Mouse (Mus musculus): ENCODE measurements at regions not wholly inside any gene's neighbourhood (a gene's known extent, or its start where the extent isn't known, plus 50 kb on each side); places are given as distances from the start of the nearest gene placed in this dataset.

GRCm38 (mm10) chr14:24794359-24794845 lies 307.5 kb downstream of the Rps24 start:
- no peaks in the 10 kb centered on the region for H3K9me3 ChIP-seq (ENCODE audit: control insufficient read depth, insufficient read depth, low read depth, low read length)
- in situ Hi-C loops (cut with MboI; ENCODE audit: low sequenced_read_pairs in 2 of 2, unreplicated experiment in 2 of 2) = no loop called here
- no peak overlapping the region for H3K4me3 ChIP-seq (ENCODE audit: insufficient read depth in 1 of 2, low read depth in 1 of 2, low read length in 2 of 2, poor library complexity in 1 of 2, severe bottlenecking in 1 of 2)
- no peak overlapping the region for H3K27ac ChIP-seq (ENCODE audit: insufficient read depth, low read depth, low read length, poor library complexity, severe bottlenecking)
- H3K36me3 ChIP-seq (ENCODE audit: control insufficient read depth, insufficient read depth, low read length, poor library complexity, severe bottlenecking) = no peaks in the 10 kb centered on the region
- H3K9ac ChIP-seq (ENCODE audit: insufficient read depth, low read depth, low read length, poor library complexity, severe bottlenecking) = no peak overlapping the region
- 0 out of 4 replicates have a peak, but pooled peaks cover 0 to 2% of the 10 kb centered on the region in 2 experiments for H3K4me1 ChIP-seq (ENCODE audit: control insufficient read depth in 2 of 2, insufficient read depth in 2 of 2, low read length in 2 of 2, poor library complexity in 1 of 2)
- no peak for TF ChIP-seq ZNF384 (IDR thresholded peaks at IDR 0.05; ENCODE audit: low read depth, low read length)
- no peak for TF ChIP-seq ZC3H11A (IDR thresholded peaks at IDR 0.05; ENCODE audit: borderline replicate concordance, low read depth, low read length)
- TF ChIP-seq CHD2 (IDR thresholded peaks at IDR 0.05; ENCODE audit: low read depth, low read length) = no peak
- no peak for TF ChIP-seq MAFK (IDR thresholded peaks at IDR 0.05; ENCODE audit: insufficient read depth, low read depth, low read length)
- no peak for TF ChIP-seq HCFC1 (IDR thresholded peaks at IDR 0.05; ENCODE audit: borderline replicate concordance, insufficient read depth, low read length)
- DNase-seq (ENCODE audit: low read depth, low spot score) = no peak

GRCm38 (mm10) chr14:24797494-24797893 lies 310.6 kb downstream of the Rps24 start:
- no peak for DNase-seq (ENCODE audit: low read depth, low spot score)
- H3K36me3 ChIP-seq (ENCODE audit: control insufficient read depth, insufficient read depth, low read length, poor library complexity, severe bottlenecking) = no peaks in the 10 kb centered on the region
- no peaks in the 10 kb centered on the region for H3K9me3 ChIP-seq (ENCODE audit: control insufficient read depth, insufficient read depth, low read depth, low read length)
- no peak overlapping the region for H3K27ac ChIP-seq (ENCODE audit: insufficient read depth, low read depth, low read length, poor library complexity, severe bottlenecking)
- H3K4me3 ChIP-seq (ENCODE audit: insufficient read depth in 1 of 2, low read depth in 1 of 2, low read length in 2 of 2, poor library complexity in 1 of 2, severe bottlenecking in 1 of 2) = no peak overlapping the region
- no peak overlapping the region for H3K9ac ChIP-seq (ENCODE audit: insufficient read depth, low read depth, low read length, poor library complexity, severe bottlenecking)
- in situ Hi-C loops (cut with MboI; ENCODE audit: low sequenced_read_pairs in 2 of 2, unreplicated experiment in 2 of 2) = no loop called here
- 0 out of 4 replicates have a peak, but pooled peaks cover 0 to 2% of the 10 kb centered on the region in 2 experiments for H3K4me1 ChIP-seq (ENCODE audit: control insufficient read depth in 2 of 2, insufficient read depth in 2 of 2, low read length in 2 of 2, poor library complexity in 1 of 2)
- no peak for TF ChIP-seq CHD2 (IDR thresholded peaks at IDR 0.05; ENCODE audit: low read depth, low read length)
- TF ChIP-seq MAFK (IDR thresholded peaks at IDR 0.05; ENCODE audit: insufficient read depth, low read depth, low read length) = no peak
- no peak for TF ChIP-seq ZNF384 (IDR thresholded peaks at IDR 0.05; ENCODE audit: low read depth, low read length)
- TF ChIP-seq ZC3H11A (IDR thresholded peaks at IDR 0.05; ENCODE audit: borderline replicate concordance, low read depth, low read length) = no peak
- no peak for TF ChIP-seq HCFC1 (IDR thresholded peaks at IDR 0.05; ENCODE audit: borderline replicate concordance, insufficient read depth, low read length)

- no peaks in the 10 kb centered on the region for H3K9me3 ChIP-seq (ENCODE audit: control insufficient read depth, insufficient read depth, low read depth, low read length)
- 0 out of 4 replicates have a peak, but pooled peaks cover 0 to 2% of the 10 kb centered on the region in 2 experiments for H3K4me1 ChIP-seq (ENCODE audit: control insufficient read depth in 2 of 2, insufficient read depth in 2 of 2, low read length in 2 of 2, poor library complexity in 1 of 2)
- in situ Hi-C loops (cut with MboI; ENCODE audit: low sequenced_read_pairs in 2 of 2, unreplicated experiment in 2 of 2) = no loop called here
- no peak overlapping the region for H3K4me3 ChIP-seq (ENCODE audit: insufficient read depth in 1 of 2, low read depth in 1 of 2, low read length in 2 of 2, poor library complexity in 1 of 2, severe bottlenecking in 1 of 2)
- no peaks in the 10 kb centered on the region for H3K36me3 ChIP-seq (ENCODE audit: control insufficient read depth, insufficient read depth, low read length, poor library complexity, severe bottlenecking)
- DNase-seq (ENCODE audit: low read depth, low spot score) = no peak
- no peak for TF ChIP-seq CHD2 (IDR thresholded peaks at IDR 0.05; ENCODE audit: low read depth, low read length)
- TF ChIP-seq ZC3H11A (IDR thresholded peaks at IDR 0.05; ENCODE audit: borderline replicate concordance, low read depth, low read length) = no peak
- no peak for TF ChIP-seq HCFC1 (IDR thresholded peaks at IDR 0.05; ENCODE audit: borderline replicate concordance, insufficient read depth, low read length)
- no peak for TF ChIP-seq ZNF384 (IDR thresholded peaks at IDR 0.05; ENCODE audit: low read depth, low read length)
- TF ChIP-seq MAFK (IDR thresholded peaks at IDR 0.05; ENCODE audit: insufficient read depth, low read depth, low read length) = no peak
- H3K9ac ChIP-seq (ENCODE audit: insufficient read depth, low read depth, low read length, poor library complexity, severe bottlenecking) = no peak overlapping the region
- H3K27ac ChIP-seq (ENCODE audit: insufficient read depth, low read depth, low read length, poor library complexity, severe bottlenecking) = no peak overlapping the region
Measured at GRCm38 (mm10) chr14:24798066-24798465, 311.1 kb downstream of the Rps24 start.

- Histone ChIP-seq H3K9me3 (ENCODE audit: control insufficient read depth, insufficient read depth, low read depth, low read length) (no peaks in the 10 kb centered on the region), H3K27ac (ENCODE audit: insufficient read depth, low read depth, low read length, poor library complexity, severe bottlenecking) (no peak overlapping the region), H3K4me3 (ENCODE audit: insufficient read depth in 1 of 2, low read depth in 1 of 2, low read length in 2 of 2, poor library complexity in 1 of 2, severe bottlenecking in 1 of 2) (no peak overlapping the region), H3K9ac (ENCODE audit: insufficient read depth, low read depth, low read length, poor library complexity, severe bottlenecking) (no peak overlapping the region), H3K36me3 (ENCODE audit: control insufficient read depth, insufficient read depth, low read length, poor library complexity, severe bottlenecking) (no peaks in the 10 kb centered on the region), H3K4me1 (ENCODE audit: control insufficient read depth in 2 of 2, insufficient read depth in 2 of 2, low read length in 2 of 2, poor library complexity in 1 of 2) (no peaks in the 10 kb centered on the region)
- TF ChIP-seq ZC3H11A (IDR thresholded peaks at IDR 0.05; ENCODE audit: borderline replicate concordance, low read depth, low read length) (no peak), ZNF384 (IDR thresholded peaks at IDR 0.05; ENCODE audit: low read depth, low read length) (no peak), CHD2 (IDR thresholded peaks at IDR 0.05; ENCODE audit: low read depth, low read length) (no peak), MAFK (IDR thresholded peaks at IDR 0.05; ENCODE audit: insufficient read depth, low read depth, low read length) (no peak), HCFC1 (IDR thresholded peaks at IDR 0.05; ENCODE audit: borderline replicate concordance, insufficient read depth, low read length) (no peak)
- in situ Hi-C loops (cut with MboI; ENCODE audit: low sequenced_read_pairs in 2 of 2, unreplicated experiment in 2 of 2) = no loop called here
- DNase-seq (ENCODE audit: low read depth, low spot score) = no peak
Measured at GRCm38 (mm10) chr14:24803001-24803655, 316.2 kb downstream of the Rps24 start.
